Mouse (Mus musculus) hindbrain, embryonic 15.5 days (tissue): ENCODE data around the gene Mgmt. TPM values are rescaled to one million over a fixed set of nuclear protein-coding genes. Genes with fewer than 3 reads are reported as not detected.

Experiments
- ATAC-seq: fragments of 200-750 bp; cut with Nextera tagmentation; 2 replicates; pipeline ENCODE4 v1.8.0; 2017; ENCODE audit warnings: low read depth, moderate number of reproducible peaks, moderate TSS enrichment; ENCODE audit not compliant: low FRiP score
- H3K27ac ChIP-seq: fragments of 300-500 bp; sonication (generic); replicated peaks from 2 replicates; pipeline ENCODE4 v1.5.1; 2015; ENCODE audit warnings: mild to moderate bottlenecking, inconsistent platforms
- H3K27me3 ChIP-seq: fragments of 300-500 bp; sonication (generic); 2 replicates; pipeline ENCODE4 v1.6.1; 2015; ENCODE audit warnings: control low read depth, inconsistent platforms
- H3K36me3 ChIP-seq: fragments of 300-500 bp; sonication (generic); 2 replicates; pipeline ENCODE4 v1.6.1; 2015; ENCODE audit warnings: control low read depth, inconsistent platforms
- H3K4me1 ChIP-seq: fragments of 300-500 bp; sonication (generic); replicated peaks from 2 replicates; pipeline ENCODE4 v1.6.1; 2015; ENCODE audit warnings: control low read depth, inconsistent platforms
- H3K4me2 ChIP-seq: fragments of 300-500 bp; sonication (generic); 2 replicates; pipeline ENCODE4 v1.6.1; 2015; ENCODE audit warnings: moderate library complexity, mild to moderate bottlenecking, inconsistent platforms
- H3K4me3 ChIP-seq: fragments of 300-500 bp; sonication (generic); 2 replicates; pipeline ENCODE4 v1.5.1; 2015; ENCODE audit warnings: mild to moderate bottlenecking, inconsistent platforms
- H3K9ac ChIP-seq: fragments of 300-500 bp; sonication (generic); 2 replicates; pipeline ENCODE4 v1.6.1; 2015; ENCODE audit warnings: inconsistent platforms
- H3K9me3 ChIP-seq: fragments of 300-500 bp; sonication (generic); 2 replicates; pipeline ENCODE4 v1.6.1; 2016; ENCODE audit warnings: control low read depth, inconsistent platforms
- WGBS: fragments of 180-500 bp; shearing (Covaris S2); methylation state at CpG from one replicate; pipeline ENCODE4 v1.1.7; 2015; 5-methylcytosine and 5-hydroxymethylcytosine counted together
- polyA plus RNA-seq: library from polyadenylated mRNA; unstranded; fragments of >200 nt; fragmentation: Nextera tagmentation; extraction: Ambion mirVana; gene quantifications from 2 replicates; pipeline ENCODE4 v1.2.1, GENCODE M21; 2015

Mgmt gene
- polyA plus RNA-seq, result 1.5 and 1.8 TPM in 2 replicates

- H3K9me3 ChIP-seq, result no peaks in the 10 kb centered on the region
- 13% methylated on average over 29 of the region's 33 CpGs for WGBS
- H3K27me3 ChIP-seq, result no peaks in the 10 kb centered on the region
- H3K4me1 ChIP-seq, result peaks cover 12% of the 10 kb centered on the region
- H3K4me2 ChIP-seq, result peak within 1 kb of the TSS; percentile 58
- H3K4me3 ChIP-seq, result peak within 1 kb of the TSS; percentile 32
- H3K36me3 ChIP-seq, result no peaks in the 10 kb centered on the region
- ATAC-seq, result peak; percentile 97
- no peak within 1 kb of the TSS for H3K27ac ChIP-seq
- peak within 1 kb of the TSS; percentile 27; the same call in 1 of the 2 replicates for H3K9ac ChIP-seq
Measured at GRCm38 (mm10) chr7:136894106-136894986, at the start of gene Mgmt. Mgmt (plus strand) TSS chr7:136894614.

GRCm38 (mm10) chr7:136844835-136845234, 49.6 kb upstream of the Mgmt start:
- H3K27me3 ChIP-seq, result no peaks in the 10 kb centered on the region
- WGBS, result 42% methylated on average over 5 of the region's 5 CpGs
- no peak overlapping the region for H3K27ac ChIP-seq
- H3K4me2 ChIP-seq, result no peak overlapping the region
- H3K36me3 ChIP-seq, result no peaks in the 10 kb centered on the region
- H3K4me3 ChIP-seq, result no peak overlapping the region
- H3K9me3 ChIP-seq, result no peaks in the 10 kb centered on the region
- peaks cover 21% of the 10 kb centered on the region for H3K4me1 ChIP-seq
- no peak overlapping the region for H3K9ac ChIP-seq
- no peak for ATAC-seq

GRCm38 (mm10) chr7:136845321-136845720, 49.1 kb upstream of the Mgmt start:
- no peak for ATAC-seq
- no peak overlapping the region for H3K4me3 ChIP-seq
- WGBS, result 28% methylated on average over 9 of the region's 9 CpGs
- no peak overlapping the region for H3K4me2 ChIP-seq
- H3K27ac ChIP-seq, result no peak overlapping the region
- no peaks in the 10 kb centered on the region for H3K36me3 ChIP-seq
- no peaks in the 10 kb centered on the region for H3K9me3 ChIP-seq
- H3K27me3 ChIP-seq, result no peaks in the 10 kb centered on the region
- H3K4me1 ChIP-seq, result peaks cover 21% of the 10 kb centered on the region
- H3K9ac ChIP-seq, result no peak overlapping the region

GRCm38 (mm10) chr7:136846086-136846620, 48.3 kb upstream of the Mgmt start:
- H3K27me3 ChIP-seq, result no peaks in the 10 kb centered on the region
- no peaks in the 10 kb centered on the region for H3K9me3 ChIP-seq
- H3K9ac ChIP-seq, result no peak overlapping the region
- 40% methylated on average over 10 of the region's 10 CpGs for WGBS
- H3K4me1 ChIP-seq, result peaks cover 18% of the 10 kb centered on the region
- no peaks in the 10 kb centered on the region for H3K36me3 ChIP-seq
- no peak overlapping the region for H3K4me2 ChIP-seq
- no peak overlapping the region for H3K4me3 ChIP-seq
- no peak overlapping the region for H3K27ac ChIP-seq
- no peak for ATAC-seq

GRCm38 (mm10) chr7:136847601-136848000, 46.8 kb upstream of the Mgmt start:
- H3K4me1 ChIP-seq, result peaks cover 18% of the 10 kb centered on the region
- H3K36me3 ChIP-seq, result no peaks in the 10 kb centered on the region
- no peak for ATAC-seq
- no peak overlapping the region for H3K4me3 ChIP-seq
- WGBS, result 88% methylated on average over 6 of the region's 6 CpGs
- no peak overlapping the region for H3K9ac ChIP-seq
- H3K9me3 ChIP-seq, result no peaks in the 10 kb centered on the region
- H3K27me3 ChIP-seq, result no peaks in the 10 kb centered on the region
- no peak overlapping the region for H3K4me2 ChIP-seq
- no peak overlapping the region for H3K27ac ChIP-seq

- Histone ChIP-seq H3K4me2 (no peak overlapping the region), H3K4me3 (no peak overlapping the region), H3K27ac (no peak overlapping the region), H3K9me3 (no peaks in the 10 kb centered on the region), H3K4me1 (peaks cover 18% of the 10 kb centered on the region), H3K36me3 (no peaks in the 10 kb centered on the region), H3K27me3 (no peaks in the 10 kb centered on the region), H3K9ac (no peak overlapping the region)
- ATAC-seq, result no peak
- 74% methylated on average over 8 of the region's 8 CpGs for WGBS
Measured at GRCm38 (mm10) chr7:136848761-136849160, 45.7 kb upstream of the Mgmt start.

- H3K27ac ChIP-seq, result no peak overlapping the region
- no peaks in the 10 kb centered on the region for H3K27me3 ChIP-seq
- peaks cover 11% of the 10 kb centered on the region for H3K4me1 ChIP-seq
- no peaks in the 10 kb centered on the region for H3K9me3 ChIP-seq
- WGBS, result 87% methylated on average over 3 of the region's 3 CpGs
- no peak overlapping the region for H3K4me2 ChIP-seq
- no peak overlapping the region for H3K4me3 ChIP-seq
- no peak for ATAC-seq
- no peaks in the 10 kb centered on the region for H3K36me3 ChIP-seq
- no peak overlapping the region for H3K9ac ChIP-seq
Measured at GRCm38 (mm10) chr7:136849811-136850210, 44.6 kb upstream of the Mgmt start.

- Histone ChIP-seq H3K9me3 (no peaks in the 10 kb centered on the region), H3K27ac (no peak overlapping the region), H3K4me2 (no peak overlapping the region), H3K27me3 (no peaks in the 10 kb centered on the region), H3K9ac (no peak overlapping the region), H3K36me3 (no peaks in the 10 kb centered on the region), H3K4me1 (peaks cover 8% of the 10 kb centered on the region), H3K4me3 (no peak overlapping the region)
- no peak for ATAC-seq
- 72% methylated on average over 5 of the region's 5 CpGs for WGBS
Measured at GRCm38 (mm10) chr7:136850339-136850738, 44.1 kb upstream of the Mgmt start.

GRCm38 (mm10) chr7:136851946-136852345, 42.5 kb upstream of the Mgmt start:
- Histone ChIP-seq H3K4me2 (no peak overlapping the region), H3K9me3 (no peaks in the 10 kb centered on the region), H3K9ac (no peak overlapping the region), H3K36me3 (no peaks in the 10 kb centered on the region), H3K27ac (no peak overlapping the region), H3K27me3 (no peaks in the 10 kb centered on the region), H3K4me1 (no peaks in the 10 kb centered on the region), H3K4me3 (no peak overlapping the region)
- 83% methylated on average over 8 of the region's 8 CpGs for WGBS
- no peak for ATAC-seq

- H3K36me3 ChIP-seq, result no peaks in the 10 kb centered on the region
- H3K4me3 ChIP-seq, result no peak overlapping the region
- H3K4me1 ChIP-seq, result no peaks in the 10 kb centered on the region
- no peaks in the 10 kb centered on the region for H3K9me3 ChIP-seq
- no peaks in the 10 kb centered on the region for H3K27me3 ChIP-seq
- no peak overlapping the region for H3K9ac ChIP-seq
- ATAC-seq, result no peak
- no peak overlapping the region for H3K27ac ChIP-seq
- WGBS, result 78% methylated on average over 4 of the region's 4 CpGs
- H3K4me2 ChIP-seq, result no peak overlapping the region
Measured at GRCm38 (mm10) chr7:136852721-136853120, 41.7 kb upstream of the Mgmt start.

GRCm38 (mm10) chr7:136864677-136865463, 29.5 kb upstream of the Mgmt start:
- ATAC-seq, result no peak
- H3K27ac ChIP-seq, result no peak overlapping the region

GRCm38 (mm10) chr7:136865876-136866275, 28.5 kb upstream of the Mgmt start:
- Histone ChIP-seq H3K4me3 (no peak overlapping the region), H3K27me3 (0 out of 2 replicates have a peak, but pooled peaks cover 6% of the 10 kb centered on the region), H3K27ac (no peak overlapping the region), H3K9me3 (no peaks in the 10 kb centered on the region), H3K36me3 (no peaks in the 10 kb centered on the region), H3K4me1 (peaks cover 16% of the 10 kb centered on the region), H3K4me2 (no peak overlapping the region), H3K9ac (no peak overlapping the region)
- ATAC-seq, result no peak
- 96% methylated on average over 4 of the region's 4 CpGs for WGBS

More at GRCm38 (mm10) chr7:136864677-136865463, 29.5 kb upstream of the Mgmt start:
- H3K4me2 ChIP-seq, result no peak overlapping the region
- H3K4me3 ChIP-seq, result no peak overlapping the region
- 0 out of 2 replicates have a peak, but pooled peaks cover 6% of the 10 kb centered on the region for H3K27me3 ChIP-seq
- 22% methylated on average over 7 of the region's 7 CpGs for WGBS
- no peaks in the 10 kb centered on the region for H3K36me3 ChIP-seq
- no peak overlapping the region for H3K9ac ChIP-seq
- peaks cover 16% of the 10 kb centered on the region for H3K4me1 ChIP-seq
- H3K9me3 ChIP-seq, result no peaks in the 10 kb centered on the region
